8 mouse cellular contexts compared by ENCODE assay signal in the genomic region with DNA sequence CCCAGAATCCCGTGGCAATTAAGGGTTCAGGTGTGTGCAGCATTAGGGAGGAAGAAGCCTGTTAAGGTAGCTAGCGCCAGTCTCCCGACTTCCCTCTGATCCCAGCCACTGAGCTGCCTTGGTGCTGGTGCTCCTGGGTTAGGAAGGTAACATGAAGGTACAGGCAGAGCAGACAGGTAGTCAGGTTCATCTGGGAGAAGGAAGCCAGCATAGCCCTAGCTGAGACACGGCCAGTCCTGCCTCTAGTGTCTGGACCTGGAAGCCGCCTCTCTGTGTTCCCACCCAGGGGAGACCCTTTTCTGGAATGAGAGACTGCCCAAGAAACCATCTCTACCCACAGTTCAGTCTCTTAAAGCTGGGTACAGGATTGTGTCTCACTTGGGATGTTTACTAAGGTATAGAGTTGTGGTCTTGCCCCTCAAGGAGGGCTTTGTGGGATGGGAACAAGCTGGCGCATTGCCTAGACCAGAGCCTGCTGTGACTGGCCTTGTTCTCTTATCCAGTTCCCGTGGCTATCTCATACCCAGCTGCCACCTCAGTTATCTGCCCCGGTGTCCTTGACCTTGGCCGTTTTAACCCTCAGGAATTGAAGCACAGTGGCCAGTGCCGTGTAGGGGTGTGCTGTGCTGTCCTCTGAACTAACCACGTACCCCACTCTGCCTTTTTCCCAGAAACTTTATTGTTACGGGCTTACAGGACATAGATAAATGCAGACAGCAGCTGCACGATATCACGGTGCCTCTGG. TPM values are rescaled to one million over a fixed set of nuclear protein-coding genes. Genes with fewer than 3 reads are reported as not detected.
DNase-seq lines count a peak whose midpoint lies in the region; ATAC-seq and TF ChIP-seq lines count a peak whose summit lies in the region.

No protein-coding gene starts in this region.

- ATAC-seq in G1E (ENCODE audit: extremely low read depth, insufficient number of reproducible peaks, low FRiP score, poor library complexity, severe bottlenecking): no peak

- intact Hi-C loops in gastrocnemius, adult 2 months (cut with DNase I): no loop called here
- intact Hi-C loops in heart, postnatal 10 days (cut with DNase I): loop anchor here (5.0 kb wide), 2 partner anchors 69 to 181 kb away; no protein-coding TSS in a partner anchor

- H3K4me3 ChIP-seq in gastrocnemius, adult 2 months: peak overlapping the region; percentile 80
- peak overlapping the region; percentile 99; the same call in 1 of the 2 replicates for H3K4me3 ChIP-seq in G1E (ENCODE audit: low read depth, low read length)
- peak overlapping the region; percentile 96 for H3K4me3 ChIP-seq in midbrain, embryonic 10.5 days

- H3K27ac ChIP-seq in gastrocnemius, adult 2 months: no peak overlapping the region
- H3K27ac ChIP-seq in midbrain, embryonic 10.5 days (replicated peaks): no peak overlapping the region

- no peaks in the 10 kb centered on the region for H3K9me3 ChIP-seq in G1E (replicated peaks)
- no peaks in the 10 kb centered on the region for H3K9me3 ChIP-seq in midbrain, embryonic 10.5 days (replicated peaks)

- TF ChIP-seq CTCF in gastrocnemius, adult 2 months (IDR thresholded peaks at IDR 0.05): no peak
- TF ChIP-seq CTCF in G1E (IDR thresholded peaks at IDR 0.05; ENCODE audit: low read depth, low read length): no peak

- 92% methylated on average over 14 of the region's 14 CpGs for WGBS in midbrain, embryonic 10.5 days

- no peaks in the 10 kb centered on the region for H3K27me3 ChIP-seq in G1E (ENCODE audit: insufficient read depth, low read length)
- no peaks in the 10 kb centered on the region for H3K27me3 ChIP-seq in midbrain, embryonic 10.5 days (ENCODE audit: low read depth, poor library complexity, severe bottlenecking)

- no peak for DNase-seq in gastrocnemius, adult 2 months
- no peak for DNase-seq in gastrocnemius, postnatal 25 days
- no peak for DNase-seq in G1E (ENCODE audit: low spot score)
- peak; percentile 2 to 3 for DNase-seq in heart, postnatal 10 days
- no peak for DNase-seq in midbrain, embryonic 10.5 days (ENCODE audit: low spot score)
- DNase-seq in urinary bladder, postnatal 14 days (ENCODE audit: low spot score): no peak
- no peak for DNase-seq in natural killer cell, adult 2 months (ENCODE audit: low spot score in 2 of 2)
- no peak for DNase-seq in gastrocnemius, postnatal 10 days

- peaks cover 16% of the 10 kb centered on the region for H3K4me1 ChIP-seq in G1E (ENCODE audit: insufficient read depth, low read depth, low read length)
- peaks cover 17% of the 10 kb centered on the region for H3K4me1 ChIP-seq in midbrain, embryonic 10.5 days

- peaks cover 52% of the 10 kb centered on the region for H3K36me3 ChIP-seq in G1E (replicated peaks)
- H3K36me3 ChIP-seq in midbrain, embryonic 10.5 days: peaks cover 48% of the 10 kb centered on the region

RNA-seq across cellular contexts. Expression of gene Med10, which starts 8.9 kb away (rescaled TPM):
- 10 to 100 TPM; 11.3 to 11.8 TPM for total RNA-seq in gastrocnemius, adult 2 months (2021)
- 10 to 100 TPM in 1 of 2 experiments, 1 to 10 TPM in 1; 8.6 to 11.8 TPM for total RNA-seq in gastrocnemius, postnatal 25 days (2021)
- 30.4 and 49.1 TPM in 2 replicates for total RNA-seq in G1E (2014; fragmentation: Nextera tagmentation)
- total RNA-seq in G1E (2017): 112 and 127 TPM in 2 replicates
- polyA plus RNA-seq in G1E (2012): 19.7 and 31.8 TPM in 2 replicates
- 10 to 100 TPM; 39.3 to 41.8 TPM for total RNA-seq in heart, postnatal 10 days (2021)
- polyA plus RNA-seq in midbrain, embryonic 10.5 days (2016; fragmentation: Nextera tagmentation; extraction: Ambion mirVana): 190 and 205 TPM in 2 replicates
- total RNA-seq in gastrocnemius, postnatal 10 days (2021): 10 to 100 TPM; 19.8 to 27.4 TPM

Comparison
In these comparisons a context has a peak if more than half of its experiments do, and no peak if none do; other contexts are left out.
1. DNase-seq: peak in heart, postnatal 10 days (2 of 2); none in gastrocnemius, adult 2 months (single experiment), gastrocnemius, postnatal 25 days (single experiment), G1E (single experiment), midbrain, embryonic 10.5 days (single experiment), urinary bladder, postnatal 14 days (single experiment), natural killer cell, adult 2 months (0 of 2) and gastrocnemius, postnatal 10 days (single experiment).
2. Peak in every context shown above with its lines, with median percentiles within 50 percentile points of each other: H3K4me3 ChIP-seq.